Mouse (Mus musculus): Measurements from ENCODE around the gene Fcgr1. TPM values are rescaled to one million over a fixed set of nuclear protein-coding genes. Genes with fewer than 3 reads are reported as not detected.
"Not testable (repeated sequence)": the region's sequence is repeated elsewhere in the genome, so short reads cannot be mapped to it uniquely, and the experiment has no call there.

The Fcgr1 gene
- total RNA-seq, 2 experiments from 2014 or later: 0.38 to 1.2 TPM

GRCm38 (mm10) chr3:96254683-96255355 is 39.0 kb downstream of the Fcgr1 start:
- DNase-seq: no peak
- intact Hi-C loops (cut with DNase I): no loop called here

GRCm38 (mm10) chr3:96251787-96252186 is 42.0 kb downstream of the Fcgr1 start:
- no peak for DNase-seq
- intact Hi-C loops (cut with DNase I): no loop called here

- DNase-seq: no peak
- intact Hi-C loops (cut with DNase I): no loop called here
Measured at GRCm38 (mm10) chr3:96250890-96251289, 42.9 kb downstream of the Fcgr1 start.

DNA sequence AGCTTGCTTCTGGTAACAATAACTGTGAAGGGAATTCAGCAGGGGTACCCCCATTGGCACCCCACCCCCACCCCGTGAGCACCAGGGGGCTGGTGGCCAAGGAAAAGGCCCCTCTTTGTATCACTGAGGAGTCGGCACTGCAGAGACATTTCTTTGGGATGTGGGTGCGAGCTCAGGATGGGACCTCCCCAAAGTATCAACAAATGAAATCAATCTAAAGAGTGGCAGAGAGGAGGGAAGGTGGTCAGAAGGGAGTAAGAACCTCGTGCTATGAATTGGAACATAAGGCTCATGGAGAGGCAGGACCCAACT is 44.8 kb downstream of the Fcgr1 start:
- DNase-seq: no peak
- intact Hi-C loops (cut with DNase I): no loop called here

GRCm38 (mm10) chr3:96248141-96249033 is 45.4 kb downstream of the Fcgr1 start:
- intact Hi-C loops (cut with DNase I): no loop called here
- DNase-seq: no peak

DNA sequence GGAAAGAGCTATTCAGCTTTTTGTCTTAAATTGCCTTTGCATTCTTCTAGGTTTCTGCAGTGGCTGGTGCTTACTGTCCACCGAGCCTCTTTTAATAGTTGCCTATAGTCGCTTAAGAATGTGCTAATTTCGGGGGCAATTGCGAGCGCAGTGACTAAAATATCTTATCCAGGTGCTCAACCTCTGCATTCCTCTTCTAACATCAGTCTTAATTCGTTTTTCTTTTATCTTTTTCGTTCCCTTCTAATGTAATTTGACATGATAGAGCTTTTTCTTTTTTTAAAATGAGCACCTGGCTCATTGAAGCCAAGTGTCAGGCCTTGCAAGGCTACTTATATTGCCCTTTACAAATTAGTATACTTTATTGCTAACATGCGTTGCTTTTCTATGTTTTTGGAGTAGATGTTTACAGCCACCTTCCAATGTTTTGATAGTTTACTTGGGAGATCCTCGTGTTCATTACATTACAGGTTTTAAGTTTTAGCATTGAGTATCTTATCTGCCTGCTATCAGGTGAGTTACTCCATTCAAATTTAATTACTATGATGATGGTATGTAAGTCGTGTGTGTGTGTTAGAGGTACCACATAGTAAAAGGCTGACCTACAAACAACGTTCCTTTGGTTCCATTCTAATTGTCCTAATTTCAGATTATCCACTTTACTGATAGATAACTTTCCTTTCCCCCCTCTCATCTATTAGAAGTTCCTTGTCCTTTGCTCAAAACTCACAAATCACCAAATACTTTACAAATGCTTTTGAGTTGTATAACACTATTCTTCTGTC is 46.2 kb downstream of the Fcgr1 start:
- intact Hi-C loops (cut with DNase I): no loop called here
- no peak for DNase-seq

- intact Hi-C loops (cut with DNase I); DNase-seq: not testable (repeated sequence)
Measured at GRCm38 (mm10) chr3:96246427-96246856, 47.3 kb downstream of the Fcgr1 start, which contains the start of gene Hist2h3c1. Hist2h3c1 (plus strand) TSS chr3:96246685.

GRCm38 (mm10) chr3:96246018-96246417 is 47.8 kb downstream of the Fcgr1 start:
- intact Hi-C loops (cut with DNase I); DNase-seq: not testable (repeated sequence)

DNA sequence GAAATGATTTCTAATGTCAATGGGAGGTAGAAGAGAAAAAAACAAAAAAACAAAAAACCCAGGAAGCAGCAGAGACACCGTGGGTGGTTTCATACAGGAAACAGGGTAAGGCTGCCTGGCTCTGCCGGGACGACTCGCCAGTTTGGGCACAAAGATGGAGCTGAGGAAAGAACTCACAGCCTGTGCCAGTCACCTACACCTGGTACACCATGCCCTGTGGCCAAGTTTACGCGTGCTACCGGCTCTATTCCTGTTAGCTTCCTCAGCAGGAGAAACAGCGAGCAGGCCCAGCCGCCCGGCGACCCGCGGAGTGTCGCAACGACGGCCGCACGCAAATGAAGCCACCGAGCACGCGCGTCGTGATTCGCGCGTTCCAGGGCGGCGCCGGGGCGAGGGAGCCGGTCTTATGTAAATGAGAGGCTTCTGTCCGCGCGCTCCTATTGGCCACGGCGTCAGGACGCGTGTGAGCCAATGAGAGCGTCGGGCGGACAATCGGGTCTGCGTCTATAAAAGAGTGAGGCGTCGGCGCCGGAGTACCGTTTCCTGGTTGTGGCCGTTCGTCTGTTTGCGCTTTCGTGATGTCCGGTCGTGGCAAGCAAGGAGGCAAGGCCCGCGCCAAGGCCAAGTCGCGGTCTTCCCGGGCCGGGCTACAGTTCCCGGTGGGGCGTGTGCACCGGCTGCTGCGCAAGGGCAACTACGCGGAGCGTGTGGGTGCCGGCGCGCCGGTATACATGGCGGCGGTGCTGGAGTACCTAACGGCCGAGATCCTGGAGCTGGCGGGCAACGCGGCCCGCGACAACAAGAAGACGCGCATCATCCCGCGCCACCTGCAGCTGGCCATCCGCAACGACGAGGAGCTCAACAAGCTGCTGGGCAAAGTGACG is 48.5 kb downstream of the Fcgr1 start, which contains the start of gene Hist2h2aa1:
Gene Hist2h2aa1, plus strand, starts transcription at position 495 of the 884 bp plus-strand sequence.
- intact Hi-C loops (cut with DNase I): not testable (repeated sequence)

DNA sequence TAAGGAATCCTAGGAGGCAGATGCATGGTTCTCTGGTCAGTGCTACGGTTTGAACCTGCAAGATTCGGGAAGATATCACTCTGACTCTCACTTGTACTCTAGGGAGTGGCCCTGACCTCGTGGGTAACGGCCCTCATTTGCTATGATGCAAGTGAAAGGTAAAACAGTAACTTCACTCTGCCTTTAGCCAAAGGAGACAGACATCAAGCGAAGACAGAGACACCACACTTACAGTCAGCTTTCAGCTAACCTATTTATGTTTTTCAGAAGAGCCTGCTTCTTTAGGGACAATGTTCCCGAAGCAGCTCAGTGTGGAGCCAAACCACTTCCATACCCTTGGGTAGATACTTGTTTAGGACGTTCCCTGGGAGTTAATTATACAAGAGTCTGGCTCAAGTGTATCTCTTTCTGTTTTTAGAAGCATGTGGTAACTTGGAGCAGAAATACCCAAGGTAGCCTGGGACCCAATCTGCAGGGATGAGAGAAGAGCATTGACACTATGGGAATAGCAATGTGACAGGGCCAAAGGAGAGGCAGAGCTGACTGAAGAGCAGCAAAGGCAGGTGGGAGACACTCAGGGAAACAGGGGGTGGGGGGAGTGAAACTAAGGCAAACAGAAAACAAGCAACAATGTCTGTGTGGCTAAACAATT is 49.7 kb downstream of the Fcgr1 start:
- intact Hi-C loops (cut with DNase I): no loop called here
- DNase-seq: no peak

More for the DNA sequence above, 48.5 kb downstream of the Fcgr1 start, which contains the start of gene Hist2h2aa1:
- DNase-seq: peak; percentile 89 to 91

DNA sequence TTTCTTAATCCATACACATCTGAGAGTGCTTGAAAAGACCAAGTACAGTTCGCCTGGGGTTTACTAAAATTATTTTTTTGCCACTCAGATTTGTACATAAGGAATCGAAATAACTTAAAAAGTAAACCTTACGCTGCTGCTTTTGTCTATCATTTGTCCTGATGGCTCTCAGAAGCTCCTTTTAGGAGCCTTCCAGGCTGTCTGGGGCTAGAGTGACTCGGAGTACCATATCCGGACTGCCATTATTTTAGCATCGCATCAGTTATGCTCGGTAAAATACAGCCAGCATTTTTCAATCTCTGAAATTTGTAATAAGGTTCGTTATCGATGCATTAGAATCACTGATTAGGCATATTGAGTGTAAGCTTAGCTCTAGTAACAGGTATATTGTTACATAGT is 53.0 kb downstream of the Fcgr1 start:
- intact Hi-C loops (cut with DNase I): no loop called here
- no peak for DNase-seq

- intact Hi-C loops (cut with DNase I): not testable (repeated sequence)
- peak; percentile 96 to 98 for DNase-seq
Measured at GRCm38 (mm10) chr3:96239949-96240798, 53.6 kb downstream of the Fcgr1 start, which contains the start of gene Hist2h2aa2. Hist2h2aa2 (minus strand) TSS chr3:96240276.

GRCm38 (mm10) chr3:96238954-96239793 is 54.6 kb downstream of the Fcgr1 start, which contains the start of gene Hist2h3c2:
Hist2h3c2 (minus strand) TSS chr3:96239127.
- peak; percentile 62 to 65 for DNase-seq
- intact Hi-C loops (cut with DNase I): not testable (repeated sequence)

DNA sequence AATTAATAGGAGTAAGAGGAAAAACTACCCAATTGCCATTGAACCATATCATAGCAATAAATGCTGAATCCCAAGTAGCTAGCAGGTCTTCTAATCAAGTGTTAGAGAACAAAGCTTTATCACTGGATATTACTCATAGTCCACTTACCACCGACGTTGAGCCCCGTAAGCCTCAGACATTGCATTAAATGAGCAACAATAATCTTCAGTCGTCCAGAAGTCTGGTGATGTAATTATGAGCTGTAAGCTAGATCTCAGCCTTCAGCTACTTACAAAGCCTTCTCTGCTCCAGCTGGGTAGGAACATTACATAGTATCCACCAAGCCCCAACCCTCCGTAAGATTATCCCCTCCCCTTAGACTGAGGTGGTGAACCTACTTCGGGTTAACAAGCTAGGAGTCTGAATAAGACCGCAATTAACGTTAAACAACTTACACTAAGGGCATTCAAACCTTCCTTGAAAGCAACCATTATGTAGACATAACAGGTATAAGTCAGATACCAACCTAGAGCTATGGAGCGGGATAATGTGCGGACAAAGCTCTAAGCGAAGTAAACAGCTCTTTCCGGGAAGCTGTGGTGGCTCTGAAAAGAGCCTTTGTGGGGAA is 55.8 kb downstream of the Fcgr1 start:
- intact Hi-C loops (cut with DNase I): loop anchor here (2.0 kb wide), 1 partner anchor 15 kb away; no protein-coding TSS in a partner anchor
- no peak for DNase-seq

DNA sequence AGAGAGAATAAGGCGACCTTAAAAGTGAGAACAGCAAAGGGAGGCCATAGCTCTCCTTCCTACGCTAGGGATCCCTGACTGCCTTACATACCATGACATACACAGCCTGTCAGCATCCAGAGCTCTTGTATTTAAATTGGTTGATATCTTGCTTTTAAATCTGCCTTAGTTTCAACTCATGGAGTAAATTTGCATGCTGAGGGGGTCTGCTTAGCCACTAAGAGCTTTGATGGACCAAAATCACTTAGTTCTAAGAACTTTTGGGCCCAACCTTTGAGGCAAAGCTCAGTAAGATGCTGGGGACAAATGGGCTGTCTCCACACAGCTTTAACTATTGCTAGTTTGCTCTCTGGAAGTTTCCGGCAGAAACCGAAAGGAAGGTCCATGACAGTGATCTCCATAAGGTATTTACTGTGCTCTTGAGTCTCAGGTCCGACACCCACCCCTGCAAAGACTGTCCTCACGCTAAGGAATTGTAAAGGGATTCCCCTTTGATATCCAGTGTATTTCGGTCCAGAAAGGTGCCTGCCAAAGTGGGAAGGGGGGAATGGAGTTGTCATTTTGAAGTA is 56.4 kb downstream of the Fcgr1 start:
- intact Hi-C loops (cut with DNase I): loop anchor here (2.0 kb wide), 1 partner anchor 15 kb away; no protein-coding TSS in a partner anchor

DNA sequence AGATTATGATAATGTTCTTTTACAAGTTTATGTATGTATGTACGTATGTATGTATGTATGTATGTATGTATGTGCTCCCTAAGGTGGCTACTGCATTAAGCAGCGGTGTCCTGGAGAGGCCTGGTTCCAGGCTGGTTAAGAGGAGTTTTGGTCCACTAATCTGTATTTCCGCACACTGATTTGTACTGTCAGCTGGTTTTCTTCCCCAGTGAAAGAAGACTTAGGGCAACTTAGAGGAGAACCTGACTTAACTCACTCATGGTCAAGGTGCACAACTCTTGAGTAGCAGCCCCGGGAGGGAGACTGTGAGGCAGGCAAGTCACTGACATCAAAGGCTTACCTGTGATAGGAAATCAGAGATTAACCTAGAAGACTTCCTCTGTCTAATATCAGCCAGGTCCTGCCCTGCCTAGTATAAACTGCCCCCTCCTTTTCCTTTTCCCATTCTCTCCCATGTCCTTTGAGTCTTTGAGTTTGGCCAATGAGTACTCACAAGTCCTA is 56.9 kb downstream of the Fcgr1 start:
- intact Hi-C loops (cut with DNase I): loop anchor here (2.0 kb wide), 1 partner anchor 14 kb away; no protein-coding TSS in a partner anchor
- no peak for DNase-seq

More for the DNA sequence above, 56.4 kb downstream of the Fcgr1 start:
- DNase-seq: no peak

All from heart, postnatal 10 days (tissue).